Mouse (Mus musculus): ENCODE measurements around the gene Nyap1.

Gene Nyap1

GRCm38 (mm10) chr5:137699850-137700249 lies 41.6 kb downstream of the Nyap1 start:
- DNase-seq (ENCODE audit: low read depth in 2 of 2, low spot score in 2 of 2), result no peak

- DNase-seq (ENCODE audit: low read depth in 2 of 2, low spot score in 2 of 2), result no peak
These were observed 42.3 kb downstream of the Nyap1 start for GRCm38 (mm10) chr5:137699080-137699479.

DNA sequence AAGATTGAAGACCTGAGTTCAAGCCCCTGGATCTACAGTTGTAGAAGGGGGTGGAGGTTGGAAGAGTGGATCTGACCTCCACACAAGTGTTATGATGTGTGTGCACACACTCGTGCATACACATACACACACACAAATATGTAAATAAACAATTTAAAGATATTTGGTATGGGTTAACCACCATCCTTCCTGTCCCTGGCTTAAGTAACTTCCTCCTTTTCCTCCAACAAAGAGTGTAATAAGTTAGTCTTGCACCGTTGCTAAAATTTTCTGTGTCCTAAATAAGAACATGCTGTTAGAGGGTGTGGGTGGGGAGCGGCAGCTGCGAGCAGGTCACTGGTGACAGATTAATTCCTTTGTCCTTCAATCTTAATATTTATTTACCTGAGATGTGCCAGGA lies 45.5 kb downstream of the Nyap1 start:
- no peak for DNase-seq (ENCODE audit: low read depth in 2 of 2, low spot score in 2 of 2)

GRCm38 (mm10) chr5:137694796-137695195 lies 46.6 kb downstream of the Nyap1 start:
- DNase-seq (ENCODE audit: low read depth in 2 of 2, low spot score in 2 of 2), result no peak

- DNase-seq (ENCODE audit: low read depth in 2 of 2, low spot score in 2 of 2), result no peak
These were observed 49.5 kb downstream of the Nyap1 start for GRCm38 (mm10) chr5:137691881-137692280.

DNA sequence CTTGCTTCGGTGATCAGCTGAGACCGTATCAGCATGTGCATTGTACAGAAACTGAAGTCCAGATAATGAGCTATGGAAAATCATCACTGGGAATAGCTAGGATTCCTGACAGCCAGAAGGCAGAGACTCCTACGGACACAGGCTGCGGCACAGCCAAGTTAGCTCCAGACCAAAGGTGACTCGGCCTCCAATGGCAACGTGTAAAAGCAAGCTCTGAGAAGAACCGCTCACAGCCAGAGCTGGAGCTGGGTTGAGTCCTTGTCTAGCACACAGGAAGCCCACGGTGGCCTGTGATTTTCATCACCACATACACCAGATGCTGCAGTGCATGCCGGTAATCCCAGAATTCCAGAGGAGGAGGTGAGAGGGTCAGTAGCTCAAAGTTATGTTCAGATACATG lies 50.9 kb downstream of the Nyap1 start:
- no peak for DNase-seq (ENCODE audit: low read depth in 2 of 2, low spot score in 2 of 2)

DNA sequence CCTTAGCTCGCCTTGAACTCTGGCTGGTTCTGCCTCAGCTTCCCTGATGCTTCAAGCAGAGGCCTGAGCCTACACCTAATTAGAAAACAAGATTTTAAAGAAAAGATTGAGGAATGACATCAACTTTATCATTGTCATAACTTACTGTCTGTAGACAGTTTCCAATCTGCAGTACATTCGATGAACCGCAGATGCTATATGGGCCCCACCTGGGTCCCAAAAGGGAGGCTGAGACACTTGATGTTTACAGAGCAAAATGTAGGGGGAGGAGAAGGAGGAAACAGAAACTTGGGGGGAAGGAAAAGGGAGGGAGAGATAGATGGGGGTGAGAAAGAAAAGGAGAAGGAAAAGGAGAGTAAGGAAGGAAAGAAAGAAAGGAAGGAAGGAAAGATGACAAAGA lies 51.4 kb downstream of the Nyap1 start:
- DNase-seq (ENCODE audit: low read depth in 2 of 2, low spot score in 2 of 2), result no peak

DNA sequence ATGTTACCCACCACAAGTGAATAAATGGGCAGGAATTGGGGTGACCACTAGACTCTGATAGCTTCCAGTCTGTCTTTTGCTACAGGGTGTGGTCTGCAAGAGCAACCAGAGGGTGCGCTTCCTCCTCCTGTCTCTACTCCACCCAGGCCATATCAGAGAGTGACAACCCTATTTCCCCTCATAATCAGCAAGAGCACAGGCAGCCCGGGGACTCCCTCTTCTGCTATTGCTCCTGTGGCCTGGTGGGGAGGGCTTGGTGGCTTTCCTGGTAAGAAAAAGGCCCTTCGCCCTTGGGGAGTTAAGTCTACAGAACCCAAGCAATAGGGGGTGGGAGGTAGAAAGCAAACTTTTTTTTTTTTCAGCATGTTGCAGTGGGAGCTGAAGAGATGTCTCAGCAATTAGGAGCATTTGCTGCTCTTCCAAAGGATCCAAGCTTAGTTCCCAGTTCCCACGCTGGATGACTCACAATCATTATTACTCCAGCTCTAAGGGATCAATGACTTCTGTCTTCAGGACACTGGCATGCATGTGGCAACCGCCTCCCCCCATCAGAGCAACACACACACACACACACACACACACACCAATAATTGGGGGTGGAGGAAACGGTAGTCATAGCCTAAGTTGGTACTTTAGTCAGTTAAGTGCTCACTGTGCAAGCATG lies 55.1 kb downstream of the Nyap1 start:
- peak; percentile 14 to 20 for DNase-seq (ENCODE audit: low read depth in 2 of 2, low spot score in 2 of 2)

DNA sequence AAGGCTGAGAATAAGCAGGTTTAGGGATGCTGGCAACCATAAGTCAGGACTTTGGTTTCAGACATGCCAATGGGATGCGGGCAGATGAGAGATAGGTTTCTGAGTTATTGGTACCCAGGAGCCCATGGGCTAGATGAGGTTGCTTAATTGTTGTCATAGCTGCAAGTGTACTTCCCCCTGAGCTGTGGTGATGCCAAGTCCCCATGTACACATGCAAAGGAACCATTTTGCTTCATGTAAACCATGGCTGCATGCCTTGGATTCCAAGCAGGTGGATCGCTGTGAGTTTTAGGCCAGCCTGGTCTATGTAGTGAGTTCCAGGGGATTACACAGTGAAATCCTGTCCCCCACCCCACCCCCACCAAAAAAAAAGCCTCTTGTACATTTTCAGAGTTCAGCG lies 55.8 kb downstream of the Nyap1 start:
- DNase-seq (ENCODE audit: low read depth in 2 of 2, low spot score in 2 of 2), result no peak

GRCm38 (mm10) chr5:137684294-137685123 lies 56.9 kb downstream of the Nyap1 start, which contains the start of gene Agfg2:
TSS of gene Agfg2 (minus strand) at chr5:137684726.
- DNase-seq (ENCODE audit: low read depth in 2 of 2, low spot score in 2 of 2), result peak; percentile 96 to 97

DNA sequence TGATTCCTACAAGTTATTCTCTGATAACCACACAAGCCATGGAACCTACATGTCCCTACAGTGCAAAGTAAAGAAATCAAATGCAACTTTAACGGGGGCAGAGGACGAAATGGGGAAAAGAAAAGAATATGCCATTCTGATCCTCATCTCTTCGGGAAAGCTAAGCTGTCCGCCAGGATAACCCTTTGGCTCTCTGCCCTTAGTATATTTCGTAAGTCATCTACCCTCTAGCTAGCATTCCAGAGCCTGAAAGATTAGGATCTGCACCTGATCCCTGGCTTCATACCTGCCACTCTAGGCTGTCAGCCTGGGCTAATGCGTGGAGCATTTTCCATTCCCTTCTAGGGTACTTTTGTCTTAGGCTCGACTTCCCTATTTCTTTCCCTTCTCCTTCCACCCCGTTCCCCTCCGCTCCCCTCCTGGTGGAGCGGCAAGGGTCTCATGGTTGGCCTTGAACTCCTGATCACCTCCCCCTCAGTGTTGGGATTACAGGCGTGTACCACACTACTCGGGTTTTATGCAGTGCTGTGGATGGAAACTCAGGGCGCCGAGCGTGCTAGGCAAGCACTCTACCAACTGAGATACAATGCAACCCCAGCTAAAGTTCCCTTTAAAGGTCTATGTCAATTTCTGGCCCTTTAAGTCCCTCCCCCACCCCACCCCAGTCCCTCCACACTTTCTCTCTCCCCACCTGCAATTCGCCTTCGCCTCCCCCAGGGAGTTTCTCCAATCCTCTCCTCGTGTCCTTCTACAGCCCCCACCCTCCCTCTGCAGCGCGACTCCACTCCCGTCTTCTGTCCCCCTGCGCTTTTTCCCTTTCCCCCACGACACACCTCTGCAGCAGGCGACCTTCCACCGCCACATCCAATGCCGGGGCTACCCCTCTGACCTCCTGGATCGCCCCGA lies 57.8 kb downstream of the Nyap1 start:
- no peak for DNase-seq (ENCODE audit: low read depth in 2 of 2, low spot score in 2 of 2)

DNA sequence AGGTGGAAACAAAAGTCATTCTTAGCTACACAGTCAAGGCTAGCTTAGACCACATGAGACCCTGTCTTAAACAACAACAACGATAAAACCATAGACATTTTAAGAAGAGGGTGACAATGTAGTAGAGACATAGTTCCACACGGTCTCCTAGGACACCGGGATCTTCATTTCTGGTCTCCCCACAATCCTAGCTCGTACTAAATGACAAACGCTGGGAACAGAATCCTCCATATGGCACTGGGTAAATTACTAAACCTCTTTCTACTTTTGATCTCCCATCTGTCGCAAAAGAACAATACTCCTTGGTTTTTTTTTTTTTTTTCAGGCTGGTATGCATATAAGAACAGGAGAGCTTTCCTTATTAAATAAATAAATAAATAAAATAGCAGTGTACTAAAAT lies 58.9 kb downstream of the Nyap1 start:
- DNase-seq (ENCODE audit: low read depth in 2 of 2, low spot score in 2 of 2), result no peak

Data from CD8-positive naive resting alpha-beta T cell, adult 2 months (primary cell).